Mouse (Mus musculus): ENCODE results near the gene Prl8a9. TPM values are rescaled to one million over a fixed set of nuclear protein-coding genes. Genes with fewer than 3 reads are reported as not detected.

Prl8a9 gene
- not detected in 2 replicates for polyA plus RNA-seq (2021; fragmentation: Nextera tagmentation)
- long read RNA-seq, experiment 1, result 0 reads
- long read RNA-seq, experiment 2, result 0 reads

GRCm38 (mm10) chr13:27564506-27564905, at the start of gene Prl8a9:
Gene Prl8a9, minus strand, starts transcription at chr13:27564606.

DNA sequence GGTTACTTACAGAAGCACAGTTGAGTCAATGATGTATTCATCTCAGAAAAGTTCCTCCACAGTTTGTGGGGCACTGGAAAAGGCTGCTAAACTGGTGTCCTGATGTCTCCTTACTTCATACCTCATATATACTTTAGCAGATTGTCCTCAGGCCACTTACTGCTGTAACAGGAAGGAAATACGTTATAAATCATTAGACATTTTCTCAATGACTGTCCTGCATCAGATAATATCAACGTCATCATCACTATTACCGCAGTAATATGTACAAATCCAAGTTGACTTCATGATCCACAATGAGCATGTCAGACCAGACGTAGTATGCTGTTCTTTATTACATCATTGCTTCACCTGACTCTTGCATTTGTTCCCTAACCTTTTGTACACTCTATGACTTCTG, 46.1 kb upstream of the Prl8a9 start, which contains the start of gene Prl7b1:
TSS of gene Prl7b1 (minus strand) at position 101 of the 400 bp plus-strand sequence.

DNA sequence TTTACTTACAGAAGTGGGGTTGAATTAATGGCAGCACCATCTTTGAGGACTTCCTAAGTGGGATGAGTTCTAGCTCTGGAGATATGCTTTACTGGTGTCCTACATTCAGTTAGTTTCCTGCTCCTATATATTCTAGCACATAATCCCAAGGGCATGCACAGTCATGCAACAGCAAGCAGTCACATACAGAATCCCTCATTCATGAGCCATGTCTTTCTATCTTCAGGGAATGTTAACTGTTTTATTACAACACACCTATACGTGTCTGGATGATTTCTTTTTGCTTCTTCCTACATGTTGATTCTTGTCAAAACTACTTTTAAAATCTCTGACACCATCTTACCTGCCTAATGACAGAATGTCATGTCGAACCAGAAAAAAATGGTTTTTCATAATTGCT, 17.7 kb upstream of the Prl8a9 start, which contains the start of gene Prl8a1:
TSS of gene Prl8a1 (minus strand) at position 101 of the 400 bp plus-strand sequence.

DNA sequence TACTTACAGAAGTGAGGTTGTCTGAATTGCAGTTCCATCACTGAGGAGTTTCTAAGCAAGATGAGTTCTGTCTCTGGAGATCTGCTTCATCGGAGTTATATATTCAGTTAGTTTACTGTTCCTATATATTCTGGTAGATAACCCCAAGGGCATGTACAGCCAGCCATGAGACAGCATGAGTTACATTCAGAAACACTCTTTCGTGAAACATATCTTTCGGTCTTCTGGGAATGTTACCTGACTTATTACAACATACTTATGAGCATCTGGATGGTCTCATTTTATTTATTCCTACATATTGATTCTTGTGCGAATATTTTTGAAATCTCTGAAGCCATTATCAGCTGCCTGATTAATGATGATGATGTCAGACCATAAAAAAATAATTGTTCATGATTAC, 51.3 kb downstream of the Prl8a9 start, which contains the start of gene Prl8a8:
TSS of gene Prl8a8 (minus strand) at position 101 of the 400 bp plus-strand sequence.

Other genes with a start within 250 kb of the Prl8a9 start
- not detected in 2 replicates for gene Prl8a2, start 218.9 kb downstream of the Prl8a9 start, polyA plus RNA-seq (2021; fragmentation: Nextera tagmentation)
- not detected in 2 replicates for gene Prl2b1, start 173.8 kb downstream of the Prl8a9 start, polyA plus RNA-seq (2021; fragmentation: Nextera tagmentation)
- gene Prl8a6, start 125.9 kb downstream of the Prl8a9 start, polyA plus RNA-seq (2021; fragmentation: Nextera tagmentation), result not detected in 2 replicates
- gene Prl8a8, start 51.4 kb downstream of the Prl8a9 start, polyA plus RNA-seq (2021; fragmentation: Nextera tagmentation), result not detected in 2 replicates
- not detected in 2 replicates for gene Prl8a1, start 17.6 kb upstream of the Prl8a9 start, polyA plus RNA-seq (2021; fragmentation: Nextera tagmentation)
- not detected in 2 replicates for gene Prl7b1, start 46.0 kb upstream of the Prl8a9 start, polyA plus RNA-seq (2021; fragmentation: Nextera tagmentation)
- not detected in 2 replicates for gene Prl7a1, start 77.9 kb upstream of the Prl8a9 start, polyA plus RNA-seq (2021; fragmentation: Nextera tagmentation)
- gene Prl7a2, start 103.4 kb upstream of the Prl8a9 start, polyA plus RNA-seq (2021; fragmentation: Nextera tagmentation), result not detected in 2 replicates
- not detected in 2 replicates for gene Prl7d1, start 152.1 kb upstream of the Prl8a9 start, polyA plus RNA-seq (2021; fragmentation: Nextera tagmentation)
- not detected in 2 replicates for gene Prl7c1, start 216.2 kb upstream of the Prl8a9 start, polyA plus RNA-seq (2021; fragmentation: Nextera tagmentation)
- not detected in 2 replicates for gene Prl2a1, start 237.0 kb upstream of the Prl8a9 start, polyA plus RNA-seq (2021; fragmentation: Nextera tagmentation)